Mouse (Mus musculus) cerebellum, postnatal 10 days (tissue): ENCODE data around the gene Ppm1h.
"Not testable (repeated sequence)": the region's sequence is repeated elsewhere in the genome, so short reads cannot be mapped to it uniquely, and the experiment has no call there.

Experiments
- DNase-seq, 2 experiments: peaks; one replicate each; pipeline ENCODE4 v3.0.0; 2021; ENCODE audit warnings: mixed read lengths in 2 of 2

The Ppm1h gene

GRCm38 (mm10) chr10:122909406-122910032 lies 231.0 kb downstream of the Ppm1h start:
- peak in 1 of 2 experiments; percentile 13 for DNase-seq

- peak in 1 of 2 experiments; percentile 2 for DNase-seq
Observed at GRCm38 (mm10) chr10:122910798-122911225, 232.2 kb downstream of the Ppm1h start.

- DNase-seq: peak in 1 of 2 experiments; percentile 16
Observed at GRCm38 (mm10) chr10:122911668-122912067, 233.1 kb downstream of the Ppm1h start.

DNA sequence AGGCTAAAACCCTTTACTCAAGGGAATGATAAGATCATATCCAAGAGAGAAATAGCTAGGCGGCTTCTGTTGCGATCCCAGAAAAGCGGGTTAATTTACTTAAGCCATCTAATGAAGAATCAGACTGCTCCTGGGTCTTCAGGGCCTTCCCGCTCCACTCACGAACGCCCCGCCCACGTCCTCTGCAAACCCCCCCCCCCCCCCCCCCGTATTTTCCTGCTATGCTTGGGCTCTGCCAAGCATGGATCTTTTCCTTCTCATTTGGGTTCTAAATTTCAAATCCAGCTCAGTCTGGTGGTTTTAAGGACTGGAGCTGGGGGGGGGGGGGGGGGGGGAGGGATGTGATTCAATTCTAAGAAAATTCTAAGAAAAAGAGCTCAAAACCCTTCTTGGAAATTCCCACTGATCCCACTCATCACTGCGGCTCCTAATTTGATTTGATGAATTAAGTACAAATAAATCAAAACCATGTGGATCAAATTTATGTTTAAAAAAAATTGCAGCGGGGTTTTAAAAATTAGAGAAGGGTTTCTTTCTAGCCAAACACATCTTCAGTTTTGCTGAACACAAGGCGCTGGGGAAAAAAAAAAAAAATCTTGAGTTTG lies 233.6 kb downstream of the Ppm1h start:
- peak; percentile 35 to 42 for DNase-seq

GRCm38 (mm10) chr10:122912701-122913368 lies 234.3 kb downstream of the Ppm1h start:
- peak; percentile 76 to 80 for DNase-seq

- DNase-seq: peak in 1 of 2 experiments; percentile 26
Observed at GRCm38 (mm10) chr10:122913393-122913792, 234.8 kb downstream of the Ppm1h start.

GRCm38 (mm10) chr10:122915905-122916304 lies 237.3 kb downstream of the Ppm1h start:
- no peak for DNase-seq

- DNase-seq: peak in 1 of 2 experiments; percentile 5
Observed at GRCm38 (mm10) chr10:122917648-122918324, 239.2 kb downstream of the Ppm1h start.

- DNase-seq: no peak
Observed at GRCm38 (mm10) chr10:122918325-122918694, 239.7 kb downstream of the Ppm1h start.

GRCm38 (mm10) chr10:122918754-122919153 lies 240.2 kb downstream of the Ppm1h start:
- DNase-seq: no peak

GRCm38 (mm10) chr10:122919416-122919815 lies 240.9 kb downstream of the Ppm1h start:
- peak in 1 of 2 experiments; percentile 39 for DNase-seq

DNA sequence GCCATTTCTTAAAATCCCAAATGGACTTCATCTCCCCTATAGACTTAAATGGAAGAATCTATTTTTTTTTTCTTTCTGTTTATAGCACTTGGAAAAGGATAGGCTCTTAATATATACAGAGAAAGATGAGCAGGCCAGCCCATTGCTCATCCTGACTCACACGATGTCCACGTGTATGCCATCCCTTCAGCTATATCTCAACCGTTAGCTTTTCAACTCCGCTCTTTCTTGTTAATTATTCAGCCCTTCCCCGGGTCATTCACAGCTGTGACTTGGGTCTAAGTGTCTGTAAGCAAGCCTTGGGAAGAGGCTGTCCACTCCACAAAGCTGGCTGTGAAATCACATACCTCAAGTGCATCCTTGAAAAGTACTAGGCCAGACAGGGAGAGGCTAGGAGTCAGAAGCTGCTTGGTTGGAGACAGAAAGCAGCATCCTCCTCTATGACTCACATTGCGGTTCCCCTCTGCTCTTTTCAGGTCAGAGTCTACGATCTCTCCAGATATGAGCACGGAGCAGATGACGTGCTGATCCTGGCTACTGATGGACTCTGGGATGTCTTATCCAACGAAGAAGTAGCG lies 241.7 kb downstream of the Ppm1h start:
- DNase-seq: no peak

- no peak for DNase-seq
Observed at GRCm38 (mm10) chr10:122922226-122922625, 243.7 kb downstream of the Ppm1h start.

GRCm38 (mm10) chr10:122924571-122924970 lies 246.0 kb downstream of the Ppm1h start:
- not testable (repeated sequence) for DNase-seq

- no peak for DNase-seq
Observed at GRCm38 (mm10) chr10:122926275-122926674, 247.7 kb downstream of the Ppm1h start.

GRCm38 (mm10) chr10:122930520-122930919 lies 252.0 kb downstream of the Ppm1h start:
- DNase-seq: no peak

GRCm38 (mm10) chr10:122931193-122931832 lies 252.8 kb downstream of the Ppm1h start:
- peak; percentile 87 to 88 for DNase-seq

GRCm38 (mm10) chr10:122931851-122932550 lies 253.4 kb downstream of the Ppm1h start:
- no peak for DNase-seq

DNA sequence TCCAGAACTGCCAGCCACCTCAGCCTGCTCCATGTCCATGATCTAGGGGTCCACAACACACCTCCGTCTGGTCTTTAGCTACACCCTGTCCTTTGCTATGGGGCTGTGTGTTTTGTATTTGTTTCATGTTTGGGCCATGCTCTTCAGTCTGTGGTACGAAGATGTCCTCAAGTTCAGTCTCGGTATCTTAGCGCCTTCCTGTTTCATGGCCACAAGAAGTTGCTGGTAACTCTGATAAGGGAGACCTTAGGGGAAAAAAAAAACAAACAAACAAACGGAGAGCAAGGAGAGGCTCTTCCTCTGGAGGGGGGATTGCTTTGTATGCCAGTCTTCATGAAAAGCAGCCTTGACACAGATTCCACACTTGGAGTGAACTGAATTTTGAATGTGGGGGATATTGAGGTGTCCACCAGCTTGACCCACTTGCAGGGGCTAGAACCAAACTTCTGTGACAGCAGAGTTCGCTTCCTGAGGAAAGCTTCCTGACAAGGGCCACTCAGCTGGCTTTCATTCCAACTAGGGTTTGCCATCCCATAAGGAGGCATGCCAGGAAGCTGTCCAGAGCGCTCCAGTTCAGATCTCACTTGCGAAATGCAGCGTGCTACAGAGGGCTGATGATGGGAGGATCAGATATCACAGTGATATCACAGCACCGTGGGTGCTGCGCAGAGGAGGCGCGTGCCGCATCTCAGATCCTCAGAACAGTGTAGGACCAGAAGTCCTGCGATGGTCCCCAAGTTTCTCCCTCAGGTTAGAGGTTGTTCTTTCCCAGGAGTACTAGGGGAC lies 254.7 kb downstream of the Ppm1h start:
- DNase-seq: peak in 1 of 2 experiments; percentile 31

- not testable (repeated sequence) for DNase-seq
Observed at GRCm38 (mm10) chr10:122935406-122935805, 256.8 kb downstream of the Ppm1h start.

DNA sequence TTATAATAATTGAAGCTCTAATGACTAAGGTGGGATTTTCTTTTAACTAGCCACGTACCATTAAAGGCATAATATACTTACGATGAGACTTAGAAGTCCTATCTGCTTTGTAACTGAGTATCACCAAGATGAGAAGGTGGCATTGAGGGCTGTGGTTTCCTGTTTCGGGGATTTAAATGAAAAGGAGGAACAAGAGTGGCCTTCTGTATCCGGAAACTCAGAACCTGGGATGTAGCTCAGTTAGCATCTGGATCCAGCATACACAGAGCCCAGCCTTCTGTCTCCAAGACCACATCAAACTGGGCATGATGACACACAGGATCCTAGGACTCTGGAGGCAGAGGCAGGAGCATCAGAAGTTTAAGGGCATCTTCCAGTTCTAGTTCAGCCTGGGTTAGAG lies 258.8 kb downstream of the Ppm1h start:
- DNase-seq: not testable (repeated sequence)
